Mouse (Mus musculus): Measurements from ENCODE around the gene Gm12394.

- TF ChIP-seq EP300 (IDR thresholded peaks at IDR 0.05; ENCODE audit: insufficient read depth, low read depth, low read length): no peak
- no peak for TF ChIP-seq CTCF (IDR thresholded peaks at IDR 0.05)
- TF ChIP-seq POLR2A (IDR thresholded peaks at IDR 0.05; ENCODE audit: insufficient read depth, low read depth, low read length): no peak
Observed at GRCm38 (mm10) chr4:42879829-42880676, 23.5 kb upstream of the Gm12394 start.

Measured in heart, adult 2 months (tissue).